Mouse (Mus musculus) heart, postnatal 10 days (tissue): ENCODE data around the gene Smtn. TPM values are rescaled to one million over a fixed set of nuclear protein-coding genes. Genes with fewer than 3 reads are reported as not detected.

Source experiments
- DNase-seq, 2 experiments: peaks; one replicate each; pipeline ENCODE4 v3.0.0; 2021
- intact Hi-C: fragments of 180-260 bp; cut with DNase I; formaldehyde crosslinking; loops from one replicate; pipeline ENCODE4 v1.15.1; 2025
- total RNA-seq, 2 experiments: library from RNA; stranded (reverse); gene quantifications; 2 replicates each; pipeline ENCODE4 v1.2.3; 2021

Smtn gene
- total RNA-seq: 100 to 1,000 TPM; 210 to 215 TPM

GRCm38 (mm10) chr11:3540451-3541085, at the start of gene Smtn:
Gene Smtn (minus strand): TSS chr11:3540612.
- intact Hi-C loops: no loop called here

GRCm38 (mm10) chr11:3588036-3588672, 47.7 kb upstream of the Smtn start:
- intact Hi-C loops: no loop called here
- DNase-seq: no peak

More at GRCm38 (mm10) chr11:3540451-3541085, at the start of gene Smtn:
- DNase-seq: no peak

GRCm38 (mm10) chr11:3587350-3587749, 46.9 kb upstream of the Smtn start:
- DNase-seq: no peak
- intact Hi-C loops: no loop called here

- intact Hi-C loops: no loop called here
- no peak for DNase-seq
These were observed 45.7 kb upstream of the Smtn start for GRCm38 (mm10) chr11:3585983-3586618.

GRCm38 (mm10) chr11:3583127-3583526, 42.7 kb upstream of the Smtn start:
- intact Hi-C loops: no loop called here
- no peak for DNase-seq

- no peak for DNase-seq
- intact Hi-C loops: no loop called here
These were observed 41.5 kb upstream of the Smtn start for GRCm38 (mm10) chr11:3581908-3582307.

GRCm38 (mm10) chr11:3580306-3581084, 40.1 kb upstream of the Smtn start:
- intact Hi-C loops: no loop called here
- DNase-seq: no peak

GRCm38 (mm10) chr11:3578050-3578725, 37.8 kb upstream of the Smtn start:
- intact Hi-C loops: no loop called here
- no peak for DNase-seq

GRCm38 (mm10) chr11:3575238-3575637, 34.8 kb upstream of the Smtn start:
- DNase-seq: peak; percentile 37 to 61

GRCm38 (mm10) chr11:3573092-3573491, 32.7 kb upstream of the Smtn start:
- intact Hi-C loops: loop anchor here (1.0 kb wide), 1 partner anchor 38 kb away; no protein-coding TSS in a partner anchor
- DNase-seq: peak; percentile 88 to 89

More at GRCm38 (mm10) chr11:3575238-3575637, 34.8 kb upstream of the Smtn start:
- intact Hi-C loops: no loop called here

- intact Hi-C loops: no loop called here
- DNase-seq: no peak
These were observed 31.8 kb upstream of the Smtn start for GRCm38 (mm10) chr11:3572181-3572580.

- intact Hi-C loops: no loop called here
- no peak for DNase-seq
These were observed 29.9 kb upstream of the Smtn start for GRCm38 (mm10) chr11:3570321-3570720.

- no peak for DNase-seq
- intact Hi-C loops: no loop called here
These were observed 27.5 kb upstream of the Smtn start for GRCm38 (mm10) chr11:3567896-3568295.

GRCm38 (mm10) chr11:3566018-3566417, 25.6 kb upstream of the Smtn start:
- peak in 1 of 2 experiments; percentile 38 for DNase-seq
- intact Hi-C loops: no loop called here

GRCm38 (mm10) chr11:3564451-3564850, 24.0 kb upstream of the Smtn start:
- peak in 1 of 2 experiments; percentile 39 for DNase-seq
- intact Hi-C loops: no loop called here

GRCm38 (mm10) chr11:3563853-3564252, 23.4 kb upstream of the Smtn start:
- no peak for DNase-seq
- intact Hi-C loops: no loop called here

GRCm38 (mm10) chr11:3560202-3560601, 19.8 kb upstream of the Smtn start:
- intact Hi-C loops: no loop called here
- DNase-seq: peak in 1 of 2 experiments; percentile 54

GRCm38 (mm10) chr11:3557852-3558251, 17.4 kb upstream of the Smtn start:
- intact Hi-C loops: no loop called here
- DNase-seq: no peak

- intact Hi-C loops: no loop called here
These were observed 14.6 kb upstream of the Smtn start for GRCm38 (mm10) chr11:3554976-3555375.

GRCm38 (mm10) chr11:3549791-3550190, 9.4 kb upstream of the Smtn start:
- peak in 1 of 2 experiments; percentile 37 for DNase-seq
- intact Hi-C loops: no loop called here

More at GRCm38 (mm10) chr11:3554976-3555375, 14.6 kb upstream of the Smtn start:
- DNase-seq: no peak
